Mouse (Mus musculus): ENCODE measurements around the gene Olfr282.

Gene Olfr282

GRCm38 (mm10) chr15:98448521-98448920 lies 17.5 kb downstream of the Olfr282 start:
- no peak for TF ChIP-seq GATA4 (IDR thresholded peaks at IDR 0.05; ENCODE audit: insufficient replicate concordance, low read length)

GRCm38 (mm10) chr15:98452288-98452687 lies 21.3 kb downstream of the Olfr282 start, which contains the start of gene Olfr281:
Gene Olfr281, plus strand, starts transcription at chr15:98452588.
- no peak for TF ChIP-seq GATA4 (IDR thresholded peaks at IDR 0.05; ENCODE audit: insufficient replicate concordance, low read length)

GRCm38 (mm10) chr15:98469596-98469995 lies 38.6 kb downstream of the Olfr282 start, which contains the start of gene OR5BS1P:
Gene OR5BS1P, plus strand, starts transcription at chr15:98469896.
- no peak for TF ChIP-seq GATA4 (IDR thresholded peaks at IDR 0.05; ENCODE audit: insufficient replicate concordance, low read length)

- TF ChIP-seq GATA4 (IDR thresholded peaks at IDR 0.05; ENCODE audit: insufficient replicate concordance, low read length): no peak
Measured at GRCm38 (mm10) chr15:98471539-98471938, 40.5 kb downstream of the Olfr282 start.

- no peak for TF ChIP-seq GATA4 (IDR thresholded peaks at IDR 0.05; ENCODE audit: insufficient replicate concordance, low read length)
Measured at GRCm38 (mm10) chr15:98474958-98475357, 43.9 kb downstream of the Olfr282 start.

GRCm38 (mm10) chr15:98475382-98475781 lies 44.4 kb downstream of the Olfr282 start:
- no peak for TF ChIP-seq GATA4 (IDR thresholded peaks at IDR 0.05; ENCODE audit: insufficient replicate concordance, low read length)

GRCm38 (mm10) chr15:98476281-98476680 lies 45.3 kb downstream of the Olfr282 start:
- no peak for TF ChIP-seq GATA4 (IDR thresholded peaks at IDR 0.05; ENCODE audit: insufficient replicate concordance, low read length)

GRCm38 (mm10) chr15:98479568-98480102 lies 48.6 kb downstream of the Olfr282 start:
- TF ChIP-seq GATA4 (IDR thresholded peaks at IDR 0.05; ENCODE audit: insufficient replicate concordance, low read length): no peak

GRCm38 (mm10) chr15:98482701-98483100 lies 51.7 kb downstream of the Olfr282 start, which contains the start of gene Lalba:
Gene Lalba, minus strand, starts transcription at chr15:98482721.
- TF ChIP-seq GATA4 (IDR thresholded peaks at IDR 0.05; ENCODE audit: insufficient replicate concordance, low read length): no peak

GRCm38 (mm10) chr15:98483907-98484886 lies 53.2 kb downstream of the Olfr282 start:
- no peak for TF ChIP-seq GATA4 (IDR thresholded peaks at IDR 0.05; ENCODE audit: insufficient replicate concordance, low read length)

- no peak for TF ChIP-seq GATA4 (IDR thresholded peaks at IDR 0.05; ENCODE audit: insufficient replicate concordance, low read length)
Measured at GRCm38 (mm10) chr15:98486433-98487021, 55.5 kb downstream of the Olfr282 start.
